Mouse (Mus musculus) spleen, adult 18-20 months (tissue): ENCODE results near the gene Gm973.
A peak's percentile ranks its signal among the peaks of the same experiment; 100 is the strongest.
"Not testable (repeated sequence)": the region's sequence is repeated elsewhere in the genome, so short reads cannot be mapped to it uniquely, and the experiment has no call there.

Experiments
- DNase-seq, 2 experiments: peaks; one replicate each; pipeline ENCODE4 v3.0.0; 2022; ENCODE audit warnings: mixed read lengths in 2 of 2

Gene Gm973

GRCm38 (mm10) chr1:59592876-59593275 is 76.8 kb downstream of the Gm973 start:
- no peak for DNase-seq

- no peak for DNase-seq
These were observed 77.6 kb downstream of the Gm973 start for GRCm38 (mm10) chr1:59593622-59594035.

GRCm38 (mm10) chr1:59594586-59595266 is 78.7 kb downstream of the Gm973 start:
- no peak for DNase-seq

- DNase-seq: no peak
These were observed 79.5 kb downstream of the Gm973 start for GRCm38 (mm10) chr1:59595609-59596008.

GRCm38 (mm10) chr1:59602531-59603416 is 86.7 kb downstream of the Gm973 start:
- no peak for DNase-seq

GRCm38 (mm10) chr1:59603417-59603712 is 87.3 kb downstream of the Gm973 start:
- DNase-seq: no peak

GRCm38 (mm10) chr1:59603893-59604292 is 87.8 kb downstream of the Gm973 start:
- DNase-seq: no peak

GRCm38 (mm10) chr1:59606479-59606878 is 90.4 kb downstream of the Gm973 start:
- DNase-seq: no peak

- no peak for DNase-seq
These were observed 91.0 kb downstream of the Gm973 start for GRCm38 (mm10) chr1:59607071-59607470.

GRCm38 (mm10) chr1:59608125-59608762 is 92.2 kb downstream of the Gm973 start:
- no peak for DNase-seq

GRCm38 (mm10) chr1:59608920-59609319 is 92.9 kb downstream of the Gm973 start:
- DNase-seq: no peak

- DNase-seq: no peak
These were observed 93.4 kb downstream of the Gm973 start for GRCm38 (mm10) chr1:59609458-59609857.

- DNase-seq: no peak
These were observed 93.8 kb downstream of the Gm973 start for GRCm38 (mm10) chr1:59609896-59610295.

- no peak for DNase-seq
These were observed 94.9 kb downstream of the Gm973 start for GRCm38 (mm10) chr1:59610929-59611328.

GRCm38 (mm10) chr1:59613795-59614194 is 97.7 kb downstream of the Gm973 start:
- DNase-seq: peak in 1 of 2 experiments; percentile 22

GRCm38 (mm10) chr1:59615021-59615420 is 99.0 kb downstream of the Gm973 start:
- no peak for DNase-seq

GRCm38 (mm10) chr1:59619201-59619600 is 103.1 kb downstream of the Gm973 start:
- DNase-seq: no peak

- DNase-seq: peak in 1 of 2 experiments; percentile 58
These were observed 107.4 kb downstream of the Gm973 start for GRCm38 (mm10) chr1:59623325-59624017.

- DNase-seq: no peak
These were observed 109.3 kb downstream of the Gm973 start for GRCm38 (mm10) chr1:59625410-59625809.

GRCm38 (mm10) chr1:59629194-59629593 is 113.1 kb downstream of the Gm973 start:
- no peak for DNase-seq

GRCm38 (mm10) chr1:59630356-59630755 is 114.3 kb downstream of the Gm973 start:
- DNase-seq: not testable (repeated sequence)

GRCm38 (mm10) chr1:59631986-59632659 is 116.1 kb downstream of the Gm973 start:
- no peak for DNase-seq
